In the genomic region with DNA sequence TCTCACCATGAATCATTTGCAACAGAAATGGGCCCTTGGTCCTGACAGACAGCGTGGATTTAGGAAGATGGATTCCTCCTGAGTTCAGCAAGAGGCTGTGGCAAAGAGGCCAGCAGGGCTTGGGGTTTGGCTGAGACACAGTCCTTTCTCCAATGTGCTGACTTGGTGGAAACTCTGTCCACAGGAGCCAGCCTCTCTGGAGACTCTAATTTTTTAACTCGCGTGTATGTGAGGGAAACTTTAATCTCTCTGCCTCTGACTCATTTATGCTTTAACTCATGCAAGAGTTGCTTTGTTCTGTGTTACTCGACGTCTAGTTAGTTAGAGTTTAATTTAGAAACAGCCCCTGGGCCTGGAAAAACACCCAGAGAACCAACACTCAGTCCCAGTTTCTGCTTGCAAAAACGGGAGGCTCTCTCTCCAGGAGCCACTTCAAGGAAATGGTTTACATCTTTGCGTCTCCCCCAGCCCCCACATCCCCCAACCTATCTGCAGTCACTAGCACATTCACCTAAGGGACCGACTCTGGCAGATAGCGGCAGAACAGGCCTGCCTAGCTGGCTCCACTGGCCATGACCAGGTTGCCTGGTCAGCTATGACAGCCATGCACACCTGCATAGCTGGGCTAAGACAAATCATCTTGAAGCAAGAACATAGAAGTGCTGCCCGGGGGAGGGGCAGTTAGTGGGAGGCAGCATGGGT, we compare ENCODE assay signal across 11 mouse cellular contexts. TPM values are rescaled to one million over a fixed set of nuclear protein-coding genes. Genes with fewer than 3 reads are reported as not detected.
DNase-seq lines count a peak whose midpoint lies in the region; TF ChIP-seq lines count a peak whose summit lies in the region.
"Had no signal": no experiment of that assay in that cellular context is flagged by ENCODE, and none has a peak within 500 bp of the region (broad histone marks: within the 10 kb centered on the region; RNA-seq: fewer than 3 reads in every experiment).

No protein-coding gene starts in this region.

- no peak overlapping the region for H3K4me3 ChIP-seq in layer of hippocampus, adult 2 months
- H3K4me3 ChIP-seq: erythroblast, embryonic 14.5 days; liver, embryonic 13.5 days had no signal

- peak overlapping the region; percentile 77; the same call in 1 of the 2 replicates for H3K27ac ChIP-seq in layer of hippocampus, adult 2 months
- H3K27ac ChIP-seq: liver, embryonic 13.5 days had no signal

- no peak for TF ChIP-seq CTCF in layer of hippocampus, adult 2 months (conservative IDR thresholded peaks at IDR 0.05)

- DNase-seq in layer of hippocampus, adult 2 months (ENCODE audit: low spot score in 2 of 2) = no peak
- no peak for DNase-seq in layer of hippocampus, postnatal 36 days
- DNase-seq in cerebellum, adult 8-10 months = peak; percentile 9
- peak; percentile 33 for DNase-seq in kidney, adult 18-20 months
- peak; percentile 15 for DNase-seq in mesoderm, embryonic 11.5 days (ENCODE audit: low read depth, low spot score)
- DNase-seq in thymus, postnatal 4 days = no peak
- no peak for DNase-seq in ovary, postnatal 10 days (ENCODE audit: low spot score)
- DNase-seq in urinary bladder, adult 2 months (ENCODE audit: low spot score) = no peak
- DNase-seq: liver, embryonic 13.5 days had no signal

RNA-seq across cellular contexts. Expression of gene Slc24a5, which starts 34.7 kb away (rescaled TPM):
- under 1 TPM; 0.47 to 0.61 TPM for total RNA-seq in layer of hippocampus, adult 2 months (2021)
- 1 to 10 TPM; 1.1 to 1.3 TPM for total RNA-seq in layer of hippocampus, postnatal 36 days (2021)
- 0.15 and 0.16 TPM in 2 replicates for polyA plus RNA-seq in urinary bladder, adult 2 months (2012; rRNA removed)
- polyA plus RNA-seq: erythroblast, embryonic 14.5 days; intestine, postnatal 0 days had no signal

Comparison
In these comparisons a context has a peak if more than half of its experiments do, and no peak if none do; other contexts are left out.
1. DNase-seq: peak in cerebellum, adult 8-10 months (single experiment), kidney, adult 18-20 months (single experiment) and mesoderm, embryonic 11.5 days (single experiment); none in layer of hippocampus, adult 2 months (0 of 2), layer of hippocampus, postnatal 36 days (0 of 2), thymus, postnatal 4 days (single experiment), ovary, postnatal 10 days (single experiment) and urinary bladder, adult 2 months (single experiment).